Comparison of ENCODE assay signal across 21 mouse cellular contexts in genomic region chr16:11360576-11360975, GRCm38 (mm10). TPM values are rescaled to one million over a fixed set of nuclear protein-coding genes. Genes with fewer than 3 reads are reported as not detected.
DNase-seq lines count a peak whose midpoint lies in the region; TF ChIP-seq lines count a peak whose summit lies in the region.
"Not testable (repeated sequence)": the region's sequence is repeated elsewhere in the genome, so short reads cannot be mapped to it uniquely, and the experiment has no call there.
"Had no signal": no experiment of that assay in that cellular context is flagged by ENCODE, and none has a peak within 500 bp of the region (broad histone marks: within the 10 kb centered on the region; RNA-seq: fewer than 3 reads in every experiment).

No protein-coding gene starts in this region.

- not testable (repeated sequence) for H3K27me3 ChIP-seq in E14TG2a.4 (ENCODE audit: insufficient read depth, low read length); ES-Bruce4 (ENCODE audit: control insufficient read depth, insufficient read depth, low read length, poor library complexity, severe bottlenecking); kidney, adult 2 months (replicated peaks; ENCODE audit: control insufficient read depth, insufficient read depth, low read length)

- WGBS in kidney, adult 2 months, result 72% methylated on average over 2 of the region's 2 CpGs

- H3K9ac ChIP-seq in ES-Bruce4 (ENCODE audit: low read depth, poor library complexity, severe bottlenecking); ES-E14 (ENCODE audit: insufficient read depth, low read depth, low read length, poor library complexity, severe bottlenecking): not testable (repeated sequence)

- H3K4me1 ChIP-seq in E14TG2a.4 (replicated peaks; ENCODE audit: low read depth, low read length), result peaks cover 65% of the 10 kb centered on the region
- H3K4me1 ChIP-seq in ES-Bruce4 (ENCODE audit: control insufficient read depth, insufficient read depth, low read length), result peaks cover 13% of the 10 kb centered on the region
- H3K4me1 ChIP-seq in ES-E14 (ENCODE audit: control insufficient read depth in 2 of 2, insufficient read depth in 2 of 2, low read length in 2 of 2, poor library complexity in 1 of 2), result peaks cover 19 to 24% of the 10 kb centered on the region in 2 experiments
- peaks cover 26% of the 10 kb centered on the region for H3K4me1 ChIP-seq in kidney, adult 2 months (ENCODE audit: control insufficient read depth, insufficient read depth, low read length)

- not testable (repeated sequence) for TF ChIP-seq POLR2A in ES-Bruce4 (IDR thresholded peaks at IDR 0.05; ENCODE audit: insufficient read depth, low read length); kidney, adult 2 months (IDR thresholded peaks at IDR 0.05; ENCODE audit: low read depth, low read length)

- in situ Hi-C loops in ES-E14 (cut with MboI; ENCODE audit: low sequenced_read_pairs in 2 of 2, unreplicated experiment in 2 of 2), result not testable (repeated sequence)

- H3K27ac ChIP-seq in ES-Bruce4 (ENCODE audit: insufficient read depth, low read length) (peak overlapping the region; percentile 96), ES-E14 (ENCODE audit: insufficient read depth, low read depth, low read length, poor library complexity, severe bottlenecking) (peak overlapping the region; percentile 94)
- H3K27ac ChIP-seq in kidney, adult 2 months (ENCODE audit: insufficient read depth, low read depth, low read length), result peak overlapping the region; percentile 72

- peak; percentile 99; the same call in 1 of the 2 replicates for TF ChIP-seq EP300 in ES-Bruce4 (IDR thresholded peaks at IDR 0.05; ENCODE audit: insufficient read depth, low read depth, low read length)

- DNase-seq in ES-CJ7 (ENCODE audit: low read depth, low spot score) (peak; percentile 74), ES-E14 (ENCODE audit: low read depth, low spot score) (peak; percentile 31), R1 (ENCODE audit: low read depth, low spot score) (peak; percentile 87), ZHBTc4 (ENCODE audit: low read depth, low spot score) (peak; percentile 70)
- peak; percentile 58 for DNase-seq in kidney, adult 2 months
- DNase-seq in kidney, adult 9 months, result peak; percentile 45

- peak overlapping the region; percentile 63; the same call in 1 of the 2 replicates for H3K4me3 ChIP-seq in E14TG2a.4 (replicated peaks; ENCODE audit: low read length)
- H3K4me3 ChIP-seq in ES-Bruce4 (ENCODE audit: low read depth, low read length); ES-E14 (ENCODE audit: insufficient read depth in 1 of 2, low read depth in 1 of 2, low read length in 2 of 2, poor library complexity in 1 of 2, severe bottlenecking in 1 of 2); kidney, adult 2 months (ENCODE audit: insufficient read depth, low read depth, low read length): not testable (repeated sequence)

- H3K36me3 ChIP-seq in E14TG2a.4 (ENCODE audit: insufficient read depth, low read length); ES-Bruce4 (ENCODE audit: control insufficient read depth, insufficient read depth, low read length, poor library complexity, severe bottlenecking); ES-E14 (ENCODE audit: control insufficient read depth, insufficient read depth, low read length, poor library complexity, severe bottlenecking); kidney, adult 2 months (ENCODE audit: control insufficient read depth, insufficient read depth, low read length): not testable (repeated sequence)

- not testable (repeated sequence) for H3K9me3 ChIP-seq in E14TG2a.4 (ENCODE audit: low read length); ES-Bruce4 (replicated peaks; ENCODE audit: control insufficient read depth, insufficient read depth, low read length, poor library complexity, severe bottlenecking); ES-E14 (ENCODE audit: control insufficient read depth, insufficient read depth, low read depth, low read length)

- not testable (repeated sequence) for TF ChIP-seq CTCF in E14TG2a.4 (conservative IDR thresholded peaks at IDR 0.05; ENCODE audit: low read length); ES-Bruce4 (IDR thresholded peaks at IDR 0.05; ENCODE audit: low read depth, low read length); kidney, adult 2 months (conservative IDR thresholded peaks at IDR 0.05; ENCODE audit: insufficient read depth, insufficient read length, low read depth, low read length)

RNA-seq across cellular contexts. Expression of gene Snx29, which starts 37.9 kb away (rescaled TPM):
- 9.2 and 10.5 TPM in 2 replicates for polyA plus RNA-seq in ES-Bruce4 (2011; ENCODE audit: insufficient read depth, insufficient read length, low read depth, missing spikeins)
- total RNA-seq in ES-E14 (2012; rRNA removed), result 9.6 and 13.4 TPM in 2 replicates
- polyA plus RNA-seq in kidney, adult 2 months (2012; rRNA removed), result 64.8 and 75.4 TPM in 2 replicates

RNA-seq across cellular contexts. Expression of gene Tnfrsf17, which starts 47.0 kb away (rescaled TPM):
- not detected in 2 replicates for polyA plus RNA-seq in ES-Bruce4 (2011; ENCODE audit: insufficient read depth, insufficient read length, low read depth, missing spikeins)
- 0.32 and 0.45 TPM in 2 replicates for total RNA-seq in ES-E14 (2012; rRNA removed)
- 0.16 and 0.27 TPM in 2 replicates for polyA plus RNA-seq in kidney, adult 2 months (2012; rRNA removed)
- total RNA-seq: adrenal gland, adult 18-20 months; adrenal gland, adult 2 months; adrenal gland, postnatal 10 days; adrenal gland, postnatal 14 days; adrenal gland, postnatal 25 days; adrenal gland, postnatal 36 days; adrenal gland, postnatal 4 days; G1E; MEL had no signal
- polyA plus RNA-seq: activated CD4-positive, CD25-positive, alpha-beta regulatory T cell, adult 4 months; adrenal gland, adult 2 months; C2C12; CD4-positive, CD25-positive, alpha-beta regulatory T cell, adult 4 months; G1E; Patski had no signal

Comparison
In these comparisons a context has a peak if more than half of its experiments do, and no peak if none do; other contexts are left out.
1. DNase-seq: peak in every context shown above with its lines; median percentile 87 in R1; 74 in ES-CJ7; 70 in ZHBTc4; 58 in kidney, adult 2 months; 45 in kidney, adult 9 months; 31 in ES-E14.